Mouse (Mus musculus) heart, adult 2 months (tissue): Measurements from ENCODE around the gene Ttc13. TPM values are rescaled to one million over a fixed set of nuclear protein-coding genes. Genes with fewer than 3 reads are reported as not detected.

Experiments
- DNase-seq, 2 experiments: peaks; one replicate each; pipeline ENCODE4 v3.0.0; 2021
- H3K27ac ChIP-seq: fragments of 200-600 bp; 2 replicates; pipeline ENCODE4 v1.8.1; 2022
- H3K27me3 ChIP-seq: fragments of 200-500 bp; 2 replicates; pipeline ENCODE4 v1.6.1; 2012; ENCODE audit warnings: mild to moderate bottlenecking, low read length, inconsistent platforms, mixed read lengths; ENCODE audit not compliant: control insufficient read depth, insufficient read depth
- H3K36me3 ChIP-seq: fragments of 200-500 bp; 2 replicates; pipeline ENCODE4 v1.6.1; 2012; ENCODE audit warnings: low read length, inconsistent platforms; ENCODE audit not compliant: control insufficient read depth, insufficient read depth
- H3K4me1 ChIP-seq: fragments of 200-500 bp; 2 replicates; pipeline ENCODE4 v1.6.1; 2011; ENCODE audit warnings: low read length; ENCODE audit not compliant: control insufficient read depth, insufficient read depth
- H3K4me3 ChIP-seq: fragments of 200-600 bp; 2 replicates; pipeline ENCODE4 v1.8.1; 2022
- H3K79me2 ChIP-seq: fragments of 200-500 bp; replicated peaks from 2 replicates; pipeline ENCODE4 v1.6.1; 2012; ENCODE audit warnings: mild to moderate bottlenecking, inconsistent platforms, low read length, moderate library complexity, mixed read lengths; ENCODE audit not compliant: control insufficient read depth, insufficient read depth
- H3K9ac ChIP-seq: fragments of 200-500 bp; 2 replicates; pipeline ENCODE4 v1.6.1; 2012; ENCODE audit warnings: low read depth, mild to moderate bottlenecking, control low read depth, inconsistent platforms, low read length, mixed read lengths
- CTCF ChIP-seq: fragments of 200-600 bp; IDR thresholded peaks from 2 replicates; pipeline ENCODE4 v1.8.1; 2022; ENCODE audit warnings: antibody characterized with exemption, mild to moderate bottlenecking, moderate library complexity
- EP300 ChIP-seq: fragments of 200-500 bp; IDR thresholded peaks from 2 replicates; pipeline ENCODE4 v1.6.1; 2011; ENCODE audit warnings: low read depth, low read length, control low read depth; ENCODE audit not compliant: insufficient read depth
- POLR2A ChIP-seq: fragments of 200-500 bp; IDR thresholded peaks from 2 replicates; pipeline ENCODE4 v1.6.1; 2011; ENCODE audit warnings: mild to moderate bottlenecking, low read depth, low read length, control low read depth; ENCODE audit not compliant: insufficient read depth
- WGBS: fragments of 180-500 bp; shearing (Covaris S2); methylation state at CpG from one replicate; pipeline ENCODE4 v1.1.7; 2018; 5-methylcytosine and 5-hydroxymethylcytosine counted together
- intact Hi-C: fragments of 180-260 bp; cut with DNase I; formaldehyde crosslinking; loops from one replicate; pipeline ENCODE4 v1.15.1; 2025
- polyA plus RNA-seq: library from polyadenylated mRNA; depleted of rRNA; stranded (reverse); fragments of >200 nt; gene quantifications from 2 replicates; pipeline ENCODE4 v1.2.3, GENCODE M21; 2012
- total RNA-seq, 2 experiments: library from RNA; stranded (reverse); gene quantifications; 2 replicates each; pipeline ENCODE4 v1.2.3; 2021

Ttc13 gene
- total and polyA plus RNA-seq, 3 experiments: 8.1 to 15.1 (median 14.7) TPM

- 0 out of 2 replicates have a peak, but pooled peaks cover 1% of the 10 kb centered on the region for H3K79me2 ChIP-seq
- H3K4me1 ChIP-seq: peaks cover 21% of the 10 kb centered on the region
- H3K4me3 ChIP-seq: no peak overlapping the region
- peaks cover 10% of the 10 kb centered on the region for H3K36me3 ChIP-seq
- H3K9ac ChIP-seq: no peak overlapping the region
- intact Hi-C loops: loop anchor here (2.0 kb wide), 1 partner anchor 14 kb away; no protein-coding TSS in a partner anchor
- peak overlapping the region; percentile 63 for H3K27ac ChIP-seq
- no peaks in the 10 kb centered on the region for H3K27me3 ChIP-seq
- no peak for TF ChIP-seq CTCF
- TF ChIP-seq EP300: no peak
- no peak for TF ChIP-seq POLR2A
- DNase-seq: peak; percentile 76 to 84
- 20% methylated on average over 2 of the region's 2 CpGs for WGBS
Measured at GRCm38 (mm10) chr8:124658415-124658814, 63.4 kb downstream of the Ttc13 start.

- peaks cover 10% of the 10 kb centered on the region for H3K36me3 ChIP-seq
- H3K4me1 ChIP-seq: peaks cover 23% of the 10 kb centered on the region
- 0 out of 2 replicates have a peak, but pooled peaks cover 1% of the 10 kb centered on the region for H3K79me2 ChIP-seq
- no peaks in the 10 kb centered on the region for H3K27me3 ChIP-seq
- no peak overlapping the region for H3K9ac ChIP-seq
- no peak overlapping the region for H3K4me3 ChIP-seq
- WGBS: 54% methylated on average over 7 of the region's 7 CpGs
- no peak for TF ChIP-seq POLR2A
- TF ChIP-seq EP300: no peak
- no peak for TF ChIP-seq CTCF
- peak overlapping the region; percentile 63 for H3K27ac ChIP-seq
- no peak for DNase-seq
- intact Hi-C loops: loop anchor here (2.0 kb wide), 1 partner anchor 13 kb away; no protein-coding TSS in a partner anchor
Measured at GRCm38 (mm10) chr8:124657961-124658360, 63.8 kb downstream of the Ttc13 start.

GRCm38 (mm10) chr8:124653568-124654475 is 68.0 kb downstream of the Ttc13 start:
- 0 out of 2 replicates have a peak, but pooled peaks cover 4% of the 10 kb centered on the region for H3K79me2 ChIP-seq
- no peaks in the 10 kb centered on the region; the same call in 1 of the 2 replicates for H3K36me3 ChIP-seq
- H3K4me1 ChIP-seq: peaks cover 21% of the 10 kb centered on the region
- H3K9ac ChIP-seq: no peak overlapping the region
- peak overlapping the region; percentile 71 for H3K27ac ChIP-seq
- DNase-seq: peak in 1 of 2 experiments; percentile 30
- intact Hi-C loops: no loop called here
- no peaks in the 10 kb centered on the region for H3K27me3 ChIP-seq
- WGBS: 39% methylated on average over 28 of the region's 28 CpGs
- no peak overlapping the region for H3K4me3 ChIP-seq
- TF ChIP-seq EP300: 0 out of 2 replicates have a peak, but pooled peaks have one; percentile 8
- TF ChIP-seq POLR2A: no peak

- H3K9ac ChIP-seq: no peak overlapping the region
- 0 out of 2 replicates have a peak, but pooled peaks cover 4% of the 10 kb centered on the region for H3K79me2 ChIP-seq
- intact Hi-C loops: no loop called here
- no peak overlapping the region for H3K4me3 ChIP-seq
- 20% methylated on average over 4 of the region's 4 CpGs for WGBS
- no peak for TF ChIP-seq EP300
- no peak for TF ChIP-seq POLR2A
- no peak for TF ChIP-seq CTCF
- no peaks in the 10 kb centered on the region for H3K27me3 ChIP-seq
- DNase-seq: no peak
- H3K4me1 ChIP-seq: peaks cover 18% of the 10 kb centered on the region
- H3K36me3 ChIP-seq: no peaks in the 10 kb centered on the region; the same call in 1 of the 2 replicates
- H3K27ac ChIP-seq: peak overlapping the region; percentile 71
Measured at GRCm38 (mm10) chr8:124652546-124652945, 69.2 kb downstream of the Ttc13 start.

GRCm38 (mm10) chr8:124651776-124652175 is 70.0 kb downstream of the Ttc13 start:
- H3K79me2 ChIP-seq: 0 out of 2 replicates have a peak, but pooled peaks cover 4% of the 10 kb centered on the region
- no peak overlapping the region for H3K27ac ChIP-seq
- intact Hi-C loops: no loop called here
- TF ChIP-seq CTCF: no peak
- TF ChIP-seq POLR2A: no peak
- TF ChIP-seq EP300: no peak
- DNase-seq: no peak
- no peaks in the 10 kb centered on the region for H3K27me3 ChIP-seq
- WGBS: 79% methylated on average over 20 of the region's 20 CpGs
- H3K36me3 ChIP-seq: no peaks in the 10 kb centered on the region; the same call in 1 of the 2 replicates
- no peak overlapping the region for H3K4me3 ChIP-seq
- H3K9ac ChIP-seq: no peak overlapping the region
- H3K4me1 ChIP-seq: peaks cover 16% of the 10 kb centered on the region
